In the genomic region with DNA sequence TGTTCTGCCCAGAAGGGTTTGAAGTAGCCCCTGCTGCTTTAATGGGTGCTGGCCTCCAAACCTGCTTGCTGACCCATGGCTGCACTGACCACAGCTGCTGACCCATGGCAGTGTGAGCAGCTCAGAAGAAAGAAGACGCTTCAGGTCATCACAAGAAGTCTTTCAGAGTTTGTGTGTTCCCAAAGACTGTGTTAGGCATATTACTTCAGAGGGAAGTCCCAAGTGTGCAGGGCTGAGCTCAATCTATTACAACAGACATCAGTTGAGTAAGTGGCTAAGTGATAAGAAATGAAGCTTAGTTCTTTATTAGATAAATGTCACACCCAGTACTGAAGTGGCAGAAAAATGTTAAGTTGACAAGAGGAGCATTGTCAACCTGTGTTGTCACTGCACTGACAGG, we compare ENCODE assay signal across 11 mouse cellular contexts.
DNase-seq lines count a peak whose midpoint lies in the region; ATAC-seq and TF ChIP-seq lines count a peak whose summit lies in the region.
"Had no signal": no experiment of that assay in that cellular context is flagged by ENCODE, and none has a peak within 500 bp of the region (broad histone marks: within the 10 kb centered on the region; RNA-seq: fewer than 3 reads in every experiment).

No protein-coding gene starts in this region.

- intact Hi-C loops in gastrocnemius, postnatal 36 days (cut with DNase I): no loop called here

- TF ChIP-seq EP300 in liver, postnatal 0 days (IDR thresholded peaks at IDR 0.05; ENCODE audit: low read depth): peak; percentile 36

- H3K9ac ChIP-seq in hindbrain, embryonic 13.5 days: no peak overlapping the region
- no peak overlapping the region for H3K9ac ChIP-seq in hindbrain, embryonic 16.5 days (ENCODE audit: low read depth, low read length)
- H3K9ac ChIP-seq in forebrain, embryonic 12.5 days: no peak overlapping the region
- no peak overlapping the region for H3K9ac ChIP-seq in liver, postnatal 0 days (replicated peaks)
- H3K9ac ChIP-seq: embryonic facial prominence, embryonic 13.5 days had no signal

- no peak for DNase-seq in G1E (ENCODE audit: low spot score)
- DNase-seq in liver, postnatal 0 days: no peak
- no peak for DNase-seq in gastrocnemius, postnatal 36 days
- DNase-seq in cerebellum, adult 8-10 months: no peak
- DNase-seq: cerebellum, postnatal 14 days; left cerebral cortex, postnatal 4 days had no signal

- no peaks in the 10 kb centered on the region for H3K9me3 ChIP-seq in hindbrain, embryonic 13.5 days
- no peaks in the 10 kb centered on the region for H3K9me3 ChIP-seq in hindbrain, embryonic 16.5 days (ENCODE audit: control insufficient read depth, low read length)
- H3K9me3 ChIP-seq in G1E (replicated peaks): no peaks in the 10 kb centered on the region
- no peaks in the 10 kb centered on the region for H3K9me3 ChIP-seq in forebrain, embryonic 12.5 days
- H3K9me3 ChIP-seq in liver, postnatal 0 days (ENCODE audit: low read length): no peaks in the 10 kb centered on the region
- H3K9me3 ChIP-seq: embryonic facial prominence, embryonic 13.5 days had no signal

- 53% methylated on average over 1 of the region's 1 CpGs for WGBS in hindbrain, embryonic 13.5 days
- 64% methylated on average over 1 of the region's 1 CpGs for WGBS in hindbrain, embryonic 16.5 days
- WGBS in forebrain, embryonic 12.5 days: 58% methylated on average over 1 of the region's 1 CpGs
- 64% methylated on average over 1 of the region's 1 CpGs for WGBS in liver, postnatal 0 days (ENCODE audit: insufficient replicate concordance)

- H3K4me2 ChIP-seq in hindbrain, embryonic 13.5 days: no peak overlapping the region
- no peak overlapping the region for H3K4me2 ChIP-seq in hindbrain, embryonic 16.5 days (ENCODE audit: low read length)
- no peak overlapping the region for H3K4me2 ChIP-seq in forebrain, embryonic 12.5 days
- H3K4me2 ChIP-seq in liver, postnatal 0 days (ENCODE audit: low read depth, low read length): no peak overlapping the region
- H3K4me2 ChIP-seq: embryonic facial prominence, embryonic 13.5 days had no signal

- H3K36me3 ChIP-seq in hindbrain, embryonic 13.5 days: no peaks in the 10 kb centered on the region
- H3K36me3 ChIP-seq in hindbrain, embryonic 16.5 days (ENCODE audit: control insufficient read depth, insufficient read depth, low read length): no peaks in the 10 kb centered on the region
- H3K36me3 ChIP-seq in G1E (replicated peaks): peaks cover 3% of the 10 kb centered on the region
- H3K36me3 ChIP-seq in forebrain, embryonic 12.5 days (replicated peaks): peaks cover 9% of the 10 kb centered on the region
- no peaks in the 10 kb centered on the region for H3K36me3 ChIP-seq in liver, postnatal 0 days (replicated peaks; ENCODE audit: insufficient read depth, low read length)

- H3K27ac ChIP-seq in hindbrain, embryonic 13.5 days: peak overlapping the region; percentile 83
- no peak overlapping the region for H3K27ac ChIP-seq in hindbrain, embryonic 16.5 days (ENCODE audit: low read depth, low read length)
- peak overlapping the region; percentile 78 for H3K27ac ChIP-seq in forebrain, embryonic 12.5 days
- H3K27ac ChIP-seq in liver, postnatal 0 days (ENCODE audit: low read depth): no peak overlapping the region
- H3K27ac ChIP-seq: embryonic facial prominence, embryonic 13.5 days had no signal

- TF ChIP-seq CTCF in G1E (IDR thresholded peaks at IDR 0.05; ENCODE audit: low read depth, low read length): no peak
- no peak for TF ChIP-seq CTCF in liver, postnatal 0 days (IDR thresholded peaks at IDR 0.05; ENCODE audit: low read depth)

- H3K4me3 ChIP-seq in hindbrain, embryonic 13.5 days: no peak overlapping the region
- H3K4me3 ChIP-seq in hindbrain, embryonic 16.5 days (ENCODE audit: low read length): no peak overlapping the region
- peak overlapping the region; percentile 61; the same call in 1 of the 2 replicates for H3K4me3 ChIP-seq in G1E (ENCODE audit: low read depth, low read length)
- no peak overlapping the region for H3K4me3 ChIP-seq in forebrain, embryonic 12.5 days (replicated peaks)
- H3K4me3 ChIP-seq in liver, postnatal 0 days (ENCODE audit: low read depth, low read length): no peak overlapping the region
- H3K4me3 ChIP-seq: embryonic facial prominence, embryonic 13.5 days had no signal

- peaks cover 38% of the 10 kb centered on the region for H3K4me1 ChIP-seq in hindbrain, embryonic 13.5 days (replicated peaks)
- H3K4me1 ChIP-seq in hindbrain, embryonic 16.5 days (ENCODE audit: control insufficient read depth, insufficient read depth, low read depth, low read length): peaks cover 12% of the 10 kb centered on the region
- peaks cover 78% of the 10 kb centered on the region for H3K4me1 ChIP-seq in G1E (ENCODE audit: insufficient read depth, low read depth, low read length)
- peaks cover 44% of the 10 kb centered on the region for H3K4me1 ChIP-seq in forebrain, embryonic 12.5 days
- H3K4me1 ChIP-seq in liver, postnatal 0 days (ENCODE audit: insufficient read depth): 0 out of 2 replicates have a peak, but pooled peaks cover 3% of the 10 kb centered on the region

- no peak for ATAC-seq in hindbrain, embryonic 13.5 days (ENCODE audit: low FRiP score)
- no peak for ATAC-seq in hindbrain, embryonic 16.5 days
- ATAC-seq in G1E (ENCODE audit: extremely low read depth, insufficient number of reproducible peaks, low FRiP score, poor library complexity, severe bottlenecking): peak; percentile 43; the same call in 1 of the 2 replicates
- peak; percentile 24; the same call in 1 of the 2 replicates for ATAC-seq in forebrain, embryonic 12.5 days (ENCODE audit: low FRiP score)
- ATAC-seq in liver, postnatal 0 days: peak; percentile 21; the same call in 1 of the 2 replicates
- no peak for ATAC-seq in monocyte, adult 5-6 weeks (replicated peaks; ENCODE audit: insufficient number of reproducible peaks, low FRiP score, low TSS enrichment, poor library complexity, severe bottlenecking)

- H3K27me3 ChIP-seq in hindbrain, embryonic 13.5 days: no peaks in the 10 kb centered on the region
- no peaks in the 10 kb centered on the region for H3K27me3 ChIP-seq in hindbrain, embryonic 16.5 days (replicated peaks; ENCODE audit: control insufficient read depth, insufficient read depth, low read length)
- H3K27me3 ChIP-seq in G1E (ENCODE audit: insufficient read depth, low read length): no peaks in the 10 kb centered on the region
- no peaks in the 10 kb centered on the region for H3K27me3 ChIP-seq in forebrain, embryonic 12.5 days
- H3K27me3 ChIP-seq in liver, postnatal 0 days (ENCODE audit: insufficient read depth, low read length): no peaks in the 10 kb centered on the region
- H3K27me3 ChIP-seq: embryonic facial prominence, embryonic 13.5 days had no signal

Comparison
In these comparisons a context has a peak if more than half of its experiments do, and no peak if none do; other contexts are left out.
1. H3K27ac ChIP-seq: peak in hindbrain, embryonic 13.5 days (single experiment) and forebrain, embryonic 12.5 days (single experiment); none in hindbrain, embryonic 16.5 days (single experiment) and liver, postnatal 0 days (single experiment).
2. ATAC-seq: peak in G1E (single experiment), forebrain, embryonic 12.5 days (single experiment) and liver, postnatal 0 days (single experiment); none in hindbrain, embryonic 13.5 days (single experiment), hindbrain, embryonic 16.5 days (single experiment) and monocyte, adult 5-6 weeks (single experiment).